Mouse (Mus musculus) lung, postnatal 14 days (tissue): ENCODE data around the gene Cd81.
A peak's percentile ranks its signal among the peaks of the same experiment; 100 is the strongest.

Source experiments
- DNase-seq: peaks from one replicate; pipeline ENCODE4 v3.0.0; 2021

Gene Cd81

DNA sequence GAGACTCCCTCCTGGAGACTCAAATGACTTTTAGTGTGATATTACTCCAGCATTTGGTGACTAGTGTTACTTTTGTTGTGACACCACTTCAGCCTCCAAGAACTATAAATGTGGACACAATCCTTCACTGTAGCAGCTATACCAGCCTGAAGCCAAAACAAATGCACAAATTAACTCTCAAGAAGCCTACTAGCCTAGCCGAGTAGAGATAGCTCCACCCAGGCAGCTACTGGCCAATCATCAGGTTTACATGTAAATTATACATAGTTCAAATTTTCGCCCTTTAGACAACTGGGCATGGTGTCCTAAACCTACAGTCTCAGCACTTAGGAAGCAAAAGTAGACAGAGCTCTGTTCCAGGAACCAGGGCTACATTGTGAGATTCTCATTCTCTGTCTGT, 1.2 kb upstream of the Cd81 start:
- no peak for DNase-seq

DNA sequence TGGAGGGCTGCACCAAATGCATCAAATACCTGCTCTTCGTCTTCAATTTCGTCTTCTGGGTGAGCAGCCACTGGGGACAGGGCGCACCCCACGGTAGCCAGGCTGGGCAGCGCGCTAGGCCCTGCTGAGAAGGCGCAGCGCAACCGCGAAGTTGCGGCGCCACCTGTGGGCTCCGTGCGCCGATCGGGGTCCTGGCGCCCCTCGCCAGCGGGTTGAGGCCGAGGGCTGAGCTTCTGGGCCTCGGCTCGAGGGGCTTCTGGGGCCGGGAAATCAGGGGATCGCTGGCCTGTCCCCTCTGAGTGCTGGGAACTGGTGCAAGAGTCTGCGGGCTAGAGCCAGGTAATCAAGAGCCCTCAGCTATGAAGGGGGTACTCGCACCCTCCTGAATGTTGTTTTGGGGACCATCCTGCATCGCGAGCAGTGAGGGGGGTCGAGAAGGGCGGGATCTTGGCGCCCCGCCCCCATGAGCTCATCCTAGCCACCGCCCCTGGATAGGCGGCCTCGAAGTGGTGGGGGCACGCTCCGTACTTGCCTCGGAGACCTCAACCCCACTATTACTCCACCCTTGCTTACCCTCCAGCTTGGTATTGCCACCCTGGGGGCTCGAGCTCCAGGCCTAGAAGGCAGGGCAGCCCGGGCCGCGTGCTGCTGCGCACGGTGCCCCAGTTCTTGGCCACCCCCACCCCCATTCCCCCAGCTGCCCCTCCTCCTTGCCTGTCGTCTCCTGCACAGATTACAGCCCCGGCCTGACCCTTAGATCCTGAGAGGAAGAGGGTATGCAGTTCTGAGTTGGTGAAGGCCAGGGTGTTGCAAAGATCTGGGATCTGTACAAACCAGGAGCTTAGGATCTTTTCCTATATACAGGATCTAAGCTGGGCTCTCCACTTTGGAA, 715 bp downstream of the Cd81 start:
- peak; percentile 70 for DNase-seq

DNA sequence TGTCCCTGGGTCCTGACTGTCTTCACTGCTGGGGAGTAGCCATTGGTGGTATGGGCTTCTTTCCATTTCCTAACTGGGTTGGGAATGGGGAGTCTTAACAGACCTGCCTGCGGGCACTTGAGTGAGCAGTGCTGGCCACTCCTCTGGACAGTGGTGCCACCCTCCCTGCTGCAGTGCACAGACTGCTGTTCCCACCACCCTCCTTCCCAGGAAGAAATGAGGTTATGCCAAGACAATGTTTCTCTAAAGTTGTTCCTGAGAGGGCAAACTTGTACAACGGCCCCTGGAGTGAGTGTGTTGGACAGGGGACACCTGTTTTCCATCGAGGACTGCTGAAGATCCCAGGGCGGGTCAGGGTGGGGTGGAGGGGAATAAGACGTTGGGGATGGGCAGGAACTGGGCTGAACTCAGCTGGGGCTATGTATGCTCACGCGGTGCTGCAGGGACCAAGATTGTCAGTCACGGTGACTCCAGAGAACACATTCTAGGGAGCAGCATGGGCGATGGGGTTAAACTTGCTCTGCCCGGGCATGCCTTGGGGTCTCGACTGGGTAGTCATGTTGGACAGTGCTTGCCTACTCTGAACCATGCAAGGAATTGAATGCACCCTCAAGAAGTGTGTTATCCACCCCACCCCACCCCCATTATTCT, 1.5 kb downstream of the Cd81 start:
- DNase-seq, result no peak

DNA sequence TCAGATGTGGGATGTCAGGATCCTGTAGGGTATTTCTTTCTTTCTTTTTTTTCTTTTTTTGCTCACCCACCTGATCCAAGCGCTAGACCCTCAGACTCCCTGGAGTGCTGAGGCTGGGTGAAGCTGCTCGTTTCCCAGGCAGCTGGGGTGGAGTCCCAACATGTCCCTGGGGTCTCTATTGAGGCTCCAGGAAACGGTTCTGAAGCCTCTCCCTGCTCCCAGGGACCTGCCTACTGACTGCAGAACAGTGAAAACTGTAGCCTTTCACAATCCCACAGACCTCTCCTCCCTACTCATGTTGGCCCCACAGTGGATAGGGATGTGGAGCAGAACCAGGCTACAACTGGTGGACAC, 2.0 kb downstream of the Cd81 start:
- no peak for DNase-seq

DNA sequence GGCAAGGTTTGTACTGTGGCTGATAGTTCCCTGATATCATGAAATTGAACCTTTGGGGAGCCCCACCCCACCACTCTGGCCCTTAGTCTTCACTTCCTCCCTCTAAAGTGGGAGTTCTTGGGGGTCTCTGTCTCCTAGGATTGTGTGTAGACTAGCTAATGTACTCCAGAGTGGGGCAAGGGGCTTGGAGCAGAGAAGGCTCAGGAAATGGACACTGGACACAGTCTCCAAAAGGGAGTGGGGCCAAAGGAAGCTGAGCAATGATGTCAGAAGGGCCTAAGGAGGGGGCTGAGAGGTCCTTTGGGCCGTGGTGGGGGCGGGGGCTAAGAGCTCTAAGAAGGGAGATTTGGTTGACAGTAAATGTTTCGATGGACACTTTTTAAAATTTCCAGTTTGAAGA, 2.5 kb downstream of the Cd81 start:
- no peak for DNase-seq

DNA sequence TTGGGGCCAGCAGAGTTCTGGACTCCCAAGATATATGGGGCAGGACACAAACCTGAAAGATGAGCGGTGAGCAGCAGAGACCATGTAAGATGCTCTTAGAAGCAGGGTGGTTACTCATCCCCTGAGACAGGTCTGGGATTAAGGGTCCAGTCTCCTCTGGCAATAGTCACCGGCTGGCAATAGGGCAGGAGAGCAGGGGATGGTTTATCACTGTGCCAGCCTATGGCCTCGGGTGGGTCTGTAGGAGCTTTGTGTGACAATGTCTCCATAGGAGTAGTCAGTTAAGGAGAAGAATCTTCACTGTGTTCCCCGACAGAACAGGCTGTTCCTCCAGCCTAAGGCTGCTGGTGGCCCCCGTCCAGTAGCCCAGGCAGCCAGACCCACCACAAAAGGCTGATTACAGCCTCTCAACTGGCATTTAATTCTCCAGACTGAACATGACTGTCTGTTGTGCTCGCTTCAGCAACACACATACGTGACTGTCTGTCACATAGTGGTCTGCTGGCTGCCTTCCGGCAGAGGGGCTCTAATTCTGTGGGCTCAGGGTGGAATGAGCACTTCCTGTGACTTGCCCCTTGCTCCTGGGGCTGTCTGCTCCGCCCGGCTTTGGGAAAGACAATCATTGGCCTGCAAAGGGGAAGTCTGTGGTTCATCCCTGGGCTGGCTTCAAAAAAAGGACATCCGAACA, 3.1 kb downstream of the Cd81 start:
- DNase-seq, result no peak

DNA sequence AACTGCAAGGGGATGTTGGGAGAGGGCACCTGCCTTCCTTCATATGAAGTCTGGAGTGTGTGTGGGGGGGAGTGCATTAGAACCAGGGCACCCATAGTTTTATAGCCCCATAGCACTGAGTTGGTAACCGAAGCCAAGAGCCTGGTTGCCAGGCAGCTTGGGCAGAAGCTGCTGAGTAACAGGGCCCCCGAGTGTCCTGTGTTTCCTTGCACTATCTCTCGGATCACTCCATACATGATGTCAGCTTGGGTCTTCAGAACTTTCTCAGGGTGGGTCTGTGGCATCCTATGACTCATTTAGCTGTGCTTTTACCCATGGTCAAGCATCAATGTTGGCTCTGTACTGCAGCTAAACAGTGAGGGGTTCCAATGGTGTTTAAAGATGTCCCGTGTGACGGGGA, 4.5 kb downstream of the Cd81 start:
- no peak for DNase-seq

DNA sequence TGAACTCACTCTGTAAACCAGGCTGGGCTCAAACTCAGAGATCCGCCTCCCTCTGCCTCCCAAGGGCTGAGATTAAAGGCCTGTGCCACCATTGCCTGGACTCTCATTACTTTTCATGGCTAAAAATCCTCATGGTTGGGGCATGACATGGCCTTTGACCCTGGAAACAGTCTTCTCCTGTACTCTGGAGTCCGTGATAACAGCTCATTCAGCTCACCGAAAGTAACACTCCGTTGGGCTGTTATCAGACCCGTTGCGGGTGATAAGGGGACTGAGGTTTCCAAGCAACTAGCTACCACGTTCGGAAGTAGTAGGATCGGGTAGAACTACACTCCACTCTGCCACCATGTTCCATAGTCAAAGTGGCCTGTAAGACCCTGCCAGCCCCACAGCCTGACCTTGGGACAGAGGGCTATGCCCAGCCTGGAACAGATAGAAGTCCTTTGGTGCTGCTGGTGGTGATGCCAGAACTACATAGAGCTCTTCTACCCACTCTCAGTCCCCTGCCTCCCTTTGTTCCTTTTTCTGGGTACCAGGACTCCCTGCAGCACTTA, 5.2 kb downstream of the Cd81 start:
- DNase-seq, result no peak

DNA sequence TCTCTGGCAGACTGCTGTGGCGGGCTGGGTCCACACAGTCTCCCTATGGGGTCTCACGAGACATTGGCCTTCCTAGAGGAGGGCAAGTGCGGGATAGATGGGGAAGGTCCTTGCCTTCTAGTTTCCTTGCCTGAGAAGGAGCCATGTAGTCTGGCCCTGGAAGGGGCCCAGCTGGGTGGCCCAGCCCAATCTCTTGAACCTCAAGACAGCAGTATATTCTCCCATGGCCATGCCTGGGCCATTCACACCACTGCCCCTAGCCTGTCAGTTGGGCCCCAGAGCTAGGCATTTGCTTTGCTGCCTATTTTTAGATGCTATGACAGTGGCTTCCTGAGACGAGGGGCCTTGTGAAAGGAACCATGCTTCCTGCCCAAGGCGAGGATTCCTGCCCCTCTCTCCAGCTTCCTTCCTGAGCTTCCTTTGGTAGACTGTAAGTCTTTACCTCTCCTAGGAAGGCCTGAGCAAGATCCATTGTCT, 5.7 kb downstream of the Cd81 start:
- peak; percentile 43 for DNase-seq

DNA sequence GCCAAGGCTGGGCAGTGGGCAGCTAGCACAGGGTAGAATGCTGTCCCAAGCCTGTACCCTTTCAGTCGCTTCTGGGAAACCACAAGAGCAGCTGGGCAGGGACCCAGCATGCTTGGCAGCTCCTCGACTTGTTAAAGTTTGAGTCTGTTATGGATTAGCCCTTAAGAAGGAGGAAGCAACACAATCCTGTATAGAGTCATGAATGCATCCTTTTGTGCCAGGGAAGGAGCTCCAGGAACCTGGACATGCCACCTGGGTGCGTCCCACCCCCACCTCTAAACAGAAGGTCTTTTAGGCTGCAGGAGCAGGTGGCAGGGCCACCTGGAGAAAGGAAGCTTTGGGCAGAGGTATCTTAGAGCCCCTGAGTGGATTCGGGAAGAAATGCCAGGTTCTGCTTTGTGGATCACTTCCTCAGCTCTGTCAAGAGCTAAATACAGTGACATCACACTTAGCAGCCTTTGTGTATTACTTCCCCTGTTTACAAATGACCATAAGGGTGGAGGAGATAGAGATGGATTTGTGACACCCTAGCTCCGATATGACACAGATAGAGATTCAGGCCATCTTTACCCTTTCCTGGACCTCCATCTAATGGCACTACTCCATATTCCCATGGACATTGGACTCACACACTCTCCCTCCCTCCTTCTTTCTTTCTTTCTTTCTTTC, 6.8 kb downstream of the Cd81 start:
- no peak for DNase-seq

DNA sequence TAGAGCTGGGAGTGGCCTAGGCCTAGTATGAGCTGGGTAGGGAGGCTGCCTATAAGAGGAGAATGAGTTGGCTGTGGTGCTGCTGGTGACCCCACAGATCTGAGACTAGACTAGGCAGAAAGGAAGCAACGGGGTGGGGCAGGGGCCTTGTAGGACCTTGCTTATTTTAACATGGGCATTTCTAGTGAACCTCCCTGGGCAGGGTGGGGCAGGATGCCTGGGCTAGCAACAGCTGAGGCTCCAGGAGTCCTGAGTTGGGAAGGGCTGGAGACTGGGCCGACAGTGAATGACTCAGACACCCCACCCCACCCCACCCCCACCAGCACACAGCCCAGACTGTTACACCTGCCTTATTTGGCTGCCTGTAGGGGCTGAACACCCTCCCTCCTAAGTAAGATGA, 10.2 kb downstream of the Cd81 start:
- DNase-seq, result no peak

DNA sequence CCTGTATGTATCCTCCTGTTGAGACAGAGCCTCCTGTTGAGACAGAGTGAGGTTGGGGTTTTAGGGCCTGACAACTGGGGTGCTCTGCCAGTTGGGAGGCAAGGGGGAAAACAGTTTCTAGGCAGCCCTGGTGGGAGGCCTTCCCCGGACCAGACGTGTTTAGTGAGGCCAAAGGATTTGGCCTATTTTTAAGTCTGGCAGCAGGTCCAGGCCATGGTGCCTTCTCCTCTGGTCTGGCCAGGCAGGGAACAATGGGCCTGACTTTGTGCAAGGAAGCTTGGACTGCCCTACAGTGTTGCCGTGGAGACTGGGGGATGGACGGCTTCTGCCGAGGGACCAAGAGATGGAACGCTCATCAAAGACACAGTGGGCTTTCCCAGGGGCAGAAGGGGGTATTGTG, 11.7 kb downstream of the Cd81 start:
- no peak for DNase-seq

DNA sequence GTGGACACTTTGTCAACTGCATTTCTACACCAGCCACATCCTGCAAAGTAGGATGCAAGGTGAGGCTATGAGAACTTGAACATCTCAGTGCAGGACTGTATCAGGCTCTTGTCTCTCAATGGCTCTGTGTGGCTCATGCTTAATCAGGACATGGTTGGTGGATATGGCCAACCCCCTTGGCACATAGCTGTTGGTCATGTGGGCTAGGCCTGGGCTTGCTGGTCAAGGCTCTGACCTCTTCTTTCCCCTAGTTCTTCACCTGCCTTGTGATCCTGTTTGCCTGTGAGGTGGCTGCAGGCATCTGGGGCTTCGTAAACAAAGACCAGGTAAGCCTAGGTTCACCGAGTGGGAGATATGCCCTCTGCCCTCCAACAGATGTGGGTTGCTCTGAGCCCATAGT, 13.2 kb downstream of the Cd81 start:
- DNase-seq, result no peak

DNA sequence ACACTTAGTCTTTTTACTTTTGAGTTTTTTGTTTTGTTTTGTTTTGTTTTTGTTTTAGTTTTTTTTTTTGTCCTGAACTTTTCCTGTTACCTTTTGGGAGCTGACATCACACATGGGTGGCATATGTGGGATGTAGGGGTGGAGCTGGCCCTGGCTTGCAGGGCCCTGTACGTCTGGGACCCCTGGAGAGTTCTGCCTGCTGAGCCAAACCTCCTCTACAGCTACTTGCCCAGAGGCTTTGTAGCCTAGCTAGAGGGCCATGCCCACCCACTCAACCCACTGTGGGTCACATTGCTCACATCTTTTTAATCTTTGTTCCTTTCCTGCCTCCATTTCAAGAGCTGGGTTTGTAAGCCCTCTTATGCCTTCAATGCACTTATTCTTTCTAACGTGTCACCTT, 14.9 kb downstream of the Cd81 start:
- no peak for DNase-seq

DNA sequence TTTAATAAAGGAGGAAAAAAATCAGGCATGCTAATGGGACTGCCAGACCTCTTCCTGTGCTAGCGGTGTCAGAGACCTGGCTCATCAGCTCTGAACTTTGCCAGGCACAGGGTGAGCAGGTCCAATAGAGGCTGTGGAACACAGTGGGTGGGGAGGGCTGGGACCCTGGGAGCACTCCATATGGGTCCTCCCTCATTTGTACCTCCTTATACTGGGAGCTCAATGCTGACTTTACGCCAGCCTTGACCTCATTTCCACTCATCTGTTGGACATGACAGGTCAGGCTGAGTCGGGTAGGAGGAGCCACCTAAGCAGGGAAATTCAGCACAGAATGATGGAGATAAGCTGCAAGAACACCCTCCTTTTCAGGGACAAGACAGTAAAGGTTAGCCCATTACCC, 15.4 kb downstream of the Cd81 start:
- no peak for DNase-seq

DNA sequence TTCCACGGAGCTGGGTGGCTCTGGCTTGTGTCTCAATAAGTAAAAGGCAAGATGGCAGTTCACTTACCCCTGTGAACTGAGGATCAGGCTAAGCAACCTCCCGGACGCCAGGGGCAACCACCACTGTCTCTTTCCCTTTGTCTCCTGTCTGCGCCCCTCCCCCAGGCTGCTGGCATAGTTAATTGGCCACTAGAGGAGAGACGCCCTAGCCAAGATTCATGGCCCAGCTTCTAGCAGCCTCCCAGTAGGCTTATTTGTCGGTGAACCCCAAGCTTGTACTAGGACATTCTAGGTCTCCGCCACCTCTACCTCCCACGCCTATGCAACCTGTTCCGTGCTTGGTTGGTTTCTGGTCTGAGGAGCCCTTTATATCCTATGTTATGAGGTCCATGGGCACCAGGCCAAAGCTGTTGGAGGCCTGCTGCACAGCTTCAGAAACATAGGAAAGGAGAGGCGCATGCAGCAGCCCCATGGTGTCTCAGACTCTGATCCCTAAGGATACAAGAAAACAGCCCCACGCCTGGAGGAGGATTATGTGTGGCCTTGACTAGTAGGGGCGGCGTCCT, 15.9 kb downstream of the Cd81 start:
- peak; percentile 44 for DNase-seq

DNA sequence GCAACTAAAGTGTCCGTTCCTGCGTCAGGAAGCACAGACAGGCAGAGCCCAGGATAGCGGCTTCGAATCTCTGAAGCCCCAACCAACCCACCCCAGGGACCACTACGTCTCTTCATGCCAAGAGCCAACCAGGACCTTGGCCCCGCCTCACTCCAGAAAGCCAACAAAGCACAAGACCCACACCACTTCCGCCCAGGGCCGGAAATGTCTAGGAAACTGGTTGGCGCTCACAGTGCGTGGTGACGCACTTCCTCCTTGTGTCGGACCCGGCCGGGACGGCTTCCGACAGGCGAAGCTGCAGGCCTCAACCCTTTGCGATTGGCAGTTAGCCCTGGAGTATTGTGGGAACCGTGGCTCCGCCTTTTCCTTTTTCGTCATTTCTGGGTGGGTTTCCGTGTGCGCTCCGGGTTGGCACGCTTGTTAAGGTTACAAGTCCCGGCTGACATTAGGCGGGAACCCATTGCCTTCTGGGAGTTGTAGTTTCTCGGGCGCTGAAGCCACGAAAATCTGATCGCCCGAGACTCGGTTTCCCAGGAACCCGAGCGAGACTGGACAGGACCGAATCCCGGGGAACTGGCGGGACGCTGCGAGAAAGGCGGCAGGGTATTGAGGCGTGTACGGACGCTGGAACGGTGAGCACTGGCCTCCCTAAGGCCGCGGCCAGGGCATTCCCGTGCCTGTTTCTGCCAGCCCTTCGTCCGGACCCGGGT, 16.5 kb downstream of the Cd81 start, which contains the start of gene Tssc4:
Tssc4 (plus strand) TSS at position 368 of the 710 bp plus-strand sequence.
- DNase-seq, result peak; percentile 97

DNA sequence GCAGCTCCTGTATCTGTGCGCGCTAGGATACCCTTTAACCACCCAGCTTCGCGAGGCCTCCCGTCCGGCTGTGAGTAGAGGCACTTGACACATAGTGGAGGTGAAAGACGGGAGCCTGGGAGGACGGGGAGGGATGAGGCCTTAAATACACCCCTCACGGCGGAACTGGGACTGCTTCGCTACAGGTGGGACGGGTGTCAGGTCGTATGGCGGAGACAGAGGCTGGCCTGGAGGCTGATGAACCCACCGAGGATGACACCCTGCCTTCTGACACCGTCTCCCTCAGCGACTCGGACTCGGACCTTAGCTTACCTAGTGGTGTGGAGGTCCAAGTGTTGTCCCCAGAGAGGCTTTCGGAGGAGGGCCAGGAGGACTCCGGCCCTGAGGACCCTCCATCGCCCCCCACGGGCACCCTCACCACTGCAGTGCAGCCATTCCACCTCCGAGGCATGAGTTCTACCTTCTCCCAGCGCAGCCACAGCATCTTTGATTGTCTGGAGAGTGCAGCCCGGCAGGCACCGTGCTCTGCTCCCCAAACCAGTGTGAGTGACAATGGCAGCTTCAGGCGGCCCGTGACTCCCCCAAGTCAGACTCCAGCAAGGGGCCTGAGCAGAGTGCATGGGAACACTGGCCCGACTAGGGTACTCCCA, 17.3 kb downstream of the Cd81 start:
- no peak for DNase-seq

DNA sequence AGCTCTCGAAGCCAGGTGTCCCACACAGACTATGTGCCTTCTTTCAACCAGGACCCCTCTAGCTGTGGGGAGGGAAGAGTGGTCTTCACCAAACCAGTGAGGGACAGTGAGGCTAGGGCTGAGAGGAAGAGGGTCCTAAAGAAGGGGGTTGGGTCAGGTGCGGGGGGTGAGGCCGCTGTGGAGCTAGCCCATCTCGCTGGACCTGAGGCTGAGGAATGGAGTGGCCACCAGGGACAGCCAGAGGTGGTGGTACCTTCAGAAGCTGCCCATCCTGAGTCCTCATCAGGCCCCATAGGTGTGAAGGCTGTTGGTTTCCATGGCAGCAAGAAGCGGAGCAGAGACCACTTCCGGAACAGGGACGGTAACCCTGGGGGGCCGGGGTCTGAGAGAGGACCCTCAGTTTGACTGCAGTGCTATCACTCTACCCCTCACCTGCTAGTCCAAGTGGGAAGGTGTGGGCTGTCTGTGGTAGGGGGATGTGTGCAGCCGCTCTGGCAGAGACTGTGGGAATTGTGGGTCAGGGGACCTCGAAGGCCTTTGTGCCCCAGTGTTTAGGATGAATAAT, 18.0 kb downstream of the Cd81 start:
- no peak for DNase-seq

DNA sequence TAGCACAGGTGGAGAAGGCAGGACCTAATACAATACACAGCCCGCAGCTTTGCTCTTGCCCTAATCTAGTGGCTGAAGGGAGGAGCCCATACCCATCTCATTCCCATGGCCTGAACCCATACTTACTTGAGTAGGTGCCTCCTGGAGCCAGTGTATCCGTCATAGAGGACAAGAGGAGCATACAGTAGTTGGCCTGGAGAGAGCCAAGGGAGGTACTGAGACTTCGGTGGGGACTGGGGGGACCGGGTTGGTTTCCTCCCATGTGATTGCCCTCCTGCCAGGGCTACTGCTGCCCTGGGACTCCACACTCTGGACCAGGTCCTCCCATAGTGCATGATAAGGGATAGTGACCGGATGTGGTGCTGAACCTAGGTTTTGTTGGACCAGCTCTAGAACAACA, 20.1 kb downstream of the Cd81 start:
- no peak for DNase-seq

DNA sequence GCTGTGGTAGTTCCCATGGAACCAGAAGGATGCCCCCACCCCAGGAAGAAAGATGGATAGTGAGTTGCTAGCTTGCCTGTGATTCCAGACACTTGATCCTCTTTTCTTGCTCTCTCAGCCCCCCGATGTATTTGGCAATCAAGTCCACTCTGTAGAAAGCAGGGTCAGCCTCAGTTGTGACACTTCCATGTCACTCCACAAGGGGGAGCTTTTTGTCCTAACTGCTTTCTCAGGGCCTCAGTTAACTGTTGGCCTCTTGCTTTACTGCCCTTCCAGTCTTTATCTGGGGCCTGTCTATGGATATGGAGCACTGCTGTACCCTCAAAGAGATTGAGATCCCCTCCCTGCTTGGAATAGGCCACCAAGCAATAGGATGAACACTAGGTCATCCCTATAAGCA, 20.5 kb downstream of the Cd81 start:
- DNase-seq, result peak; percentile 61
